Mouse (Mus musculus) lung, adult 2 months (tissue): ENCODE results near the gene Jup. TPM values are rescaled to one million over a fixed set of nuclear protein-coding genes. Genes with fewer than 3 reads are reported as not detected.
A peak's percentile ranks its signal among the peaks of the same experiment; 100 is the strongest.
"Not testable (repeated sequence)": the region's sequence is repeated elsewhere in the genome, so short reads cannot be mapped to it uniquely, and the experiment has no call there.

Source experiments
- DNase-seq: peaks from one replicate; pipeline ENCODE4 v3.0.0; 2022
- H3K4me1 ChIP-seq: fragments of 200-500 bp; 2 replicates; pipeline ENCODE4 v1.6.1; 2011; ENCODE audit warnings: low read length; ENCODE audit not compliant: control insufficient read depth, insufficient read depth
- H3K4me3 ChIP-seq: fragments of 200-500 bp; replicated peaks from 2 replicates; pipeline ENCODE3; 2011; ENCODE audit warnings: low read depth, mild to moderate bottlenecking, control low read depth, low read length; ENCODE audit errors: extremely low read depth
- CTCF ChIP-seq: fragments of 200-500 bp; IDR thresholded peaks from 2 replicates; pipeline ENCODE4 v1.5.1; 2011; ENCODE audit warnings: mild to moderate bottlenecking, low read length, control low read depth; ENCODE audit not compliant: insufficient read depth
- POLR2A ChIP-seq: fragments of 200-500 bp; IDR thresholded peaks from 2 replicates; pipeline ENCODE4 v1.6.1; 2011; ENCODE audit warnings: low read depth, mild to moderate bottlenecking, control low read depth, low read length, borderline replicate concordance; ENCODE audit errors: extremely low read depth
- WGBS: fragments of 180-500 bp; shearing (Covaris S2); methylation state at CpG from one replicate; pipeline ENCODE4 v1.1.7; 2018; 5-methylcytosine and 5-hydroxymethylcytosine counted together
- polyA plus RNA-seq: library from polyadenylated mRNA; depleted of rRNA; stranded (reverse); fragments of >200 nt; gene quantifications from 2 replicates; pipeline ENCODE4 v1.2.3, GENCODE M21; 2012

Gene Jup
- polyA plus RNA-seq, 1 experiment: 631 TPM

DNA sequence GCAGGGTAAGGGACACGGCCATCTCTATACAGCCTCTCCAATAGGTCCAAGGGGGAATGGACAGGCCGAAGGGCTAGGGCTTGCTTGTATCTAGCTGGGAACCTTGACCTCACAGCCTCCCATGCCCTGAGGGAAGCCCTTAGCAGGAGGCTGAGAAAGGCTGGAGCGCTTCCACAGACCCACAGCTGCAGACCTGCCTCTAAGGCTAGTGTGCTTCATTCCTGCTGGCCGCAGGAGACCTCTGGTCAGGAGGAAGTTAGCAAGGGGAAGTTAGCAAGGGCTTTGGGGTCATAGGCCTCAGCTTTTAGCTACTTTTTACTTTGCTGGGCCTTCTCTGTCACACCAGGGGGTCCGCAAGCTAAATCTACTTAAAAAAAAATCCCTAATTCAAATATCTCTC, 19.1 kb downstream of the Jup start:
- no peak for DNase-seq
- peaks cover 6% of the 10 kb centered on the region; the same call in 1 of the 2 replicates for H3K4me1 ChIP-seq
- TF ChIP-seq POLR2A: no peak
- no peak for TF ChIP-seq CTCF
- no peak overlapping the region for H3K4me3 ChIP-seq
- 87% methylated on average over 5 of the region's 5 CpGs for WGBS

DNA sequence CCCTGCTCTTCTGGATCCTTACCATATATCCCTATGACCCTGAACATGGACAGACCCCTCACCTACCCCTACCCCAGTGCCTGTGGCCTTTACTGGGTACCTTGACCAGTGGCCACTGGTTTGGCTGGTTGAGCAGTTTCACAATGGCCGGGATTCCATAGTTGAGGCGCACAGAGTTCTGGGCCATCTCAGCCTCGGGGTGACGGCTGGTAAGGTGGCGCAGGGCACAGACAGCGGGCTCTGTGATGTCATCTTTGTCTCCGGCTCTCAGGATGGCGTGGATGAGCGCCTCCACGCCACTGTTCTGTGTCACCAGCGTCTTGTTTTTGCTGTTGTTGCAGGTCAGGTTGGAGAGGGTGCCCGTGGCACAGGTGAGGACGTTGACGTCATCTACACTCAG, 19.6 kb downstream of the Jup start:
- 93% methylated on average over 14 of the region's 14 CpGs for WGBS
- TF ChIP-seq CTCF: no peak
- TF ChIP-seq POLR2A: no peak
- H3K4me3 ChIP-seq: no peak overlapping the region
- DNase-seq: no peak
- H3K4me1 ChIP-seq: peaks cover 6% of the 10 kb centered on the region; the same call in 1 of the 2 replicates

DNA sequence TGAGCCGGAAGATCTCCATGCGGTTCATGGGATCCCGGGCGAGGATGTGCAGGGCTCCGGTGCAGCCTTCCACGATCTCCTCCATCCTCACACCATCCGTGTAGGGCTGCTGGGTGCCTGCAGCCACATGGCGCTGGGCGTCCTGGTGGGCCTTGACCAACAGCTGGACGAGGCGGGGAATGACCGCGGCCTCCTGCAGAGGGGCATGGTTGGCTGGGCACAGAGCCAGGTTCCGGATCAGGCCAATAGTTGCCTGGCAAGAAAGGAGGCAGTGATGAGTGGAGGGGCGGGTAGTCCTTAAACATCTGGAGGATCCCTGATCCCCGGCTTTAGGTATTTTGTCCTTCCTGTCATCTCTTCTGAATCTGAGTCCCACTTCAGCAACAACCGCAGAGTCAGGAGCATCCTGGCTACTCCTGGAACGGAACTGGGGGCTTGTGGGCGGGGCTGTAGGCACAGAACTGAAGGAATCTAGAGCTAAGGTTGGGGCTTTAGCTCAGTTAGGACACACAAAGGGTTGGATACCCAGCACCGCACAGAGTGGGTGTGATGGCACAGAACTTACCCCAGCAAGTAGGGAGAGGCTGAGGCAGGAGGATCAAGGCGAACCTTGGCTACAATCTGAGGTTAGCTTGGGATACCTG, 20.7 kb downstream of the Jup start:
- H3K4me3 ChIP-seq: no peak overlapping the region
- DNase-seq: no peak
- TF ChIP-seq POLR2A (no peak), CTCF (no peak)
- 76% methylated on average over 21 of the region's 21 CpGs for WGBS
- H3K4me1 ChIP-seq: peaks cover 6% of the 10 kb centered on the region; the same call in 1 of the 2 replicates

DNA sequence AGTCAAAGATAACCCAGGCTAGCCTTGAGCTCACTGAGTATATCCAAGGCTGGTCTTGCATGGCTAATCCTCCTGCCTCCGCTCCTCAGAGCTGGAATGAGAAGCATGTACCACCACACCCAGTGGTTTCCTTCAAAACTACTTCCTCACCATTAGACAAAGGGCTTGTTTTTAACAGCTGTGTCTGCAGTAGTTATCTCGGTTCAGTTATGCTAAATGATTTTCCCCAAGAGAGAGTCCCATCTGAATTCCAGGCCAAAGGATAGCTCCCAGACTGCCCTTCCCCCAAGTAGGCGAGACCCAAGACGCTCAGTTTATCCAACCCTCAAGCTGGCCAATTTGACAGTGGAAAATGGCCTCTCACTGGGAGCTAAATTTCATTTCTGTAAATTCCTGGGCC, 21.6 kb downstream of the Jup start:
- 45% methylated on average over 4 of the region's 4 CpGs for WGBS
- H3K4me1 ChIP-seq: peaks cover 6% of the 10 kb centered on the region; the same call in 1 of the 2 replicates
- H3K4me3 ChIP-seq: no peak overlapping the region
- TF ChIP-seq POLR2A (no peak), CTCF (no peak)
- DNase-seq: no peak

DNA sequence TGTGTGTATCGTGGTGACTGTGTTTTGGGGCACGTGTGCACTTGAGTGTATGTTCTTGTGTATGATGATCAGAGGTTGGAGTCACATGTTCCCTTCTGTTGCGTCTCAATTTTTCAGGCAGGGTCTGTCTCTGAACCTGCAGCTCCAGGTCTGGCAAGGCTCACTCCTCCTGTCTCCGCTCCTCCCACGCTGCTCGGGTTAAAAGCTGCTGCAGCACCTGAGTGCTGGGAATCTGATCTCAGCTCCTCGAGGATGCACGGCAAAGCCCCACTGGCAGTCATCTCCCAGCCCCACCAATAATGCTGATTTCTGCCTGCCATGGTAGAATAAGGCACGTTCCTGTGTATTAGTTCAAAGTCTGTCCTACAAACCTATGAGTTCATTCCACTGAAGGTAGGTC, 22.4 kb downstream of the Jup start:
- TF ChIP-seq CTCF (no peak), POLR2A (no peak)
- 87% methylated on average over 9 of the region's 9 CpGs for WGBS
- peaks cover 6% of the 10 kb centered on the region; the same call in 1 of the 2 replicates for H3K4me1 ChIP-seq
- DNase-seq: no peak
- no peak overlapping the region for H3K4me3 ChIP-seq

DNA sequence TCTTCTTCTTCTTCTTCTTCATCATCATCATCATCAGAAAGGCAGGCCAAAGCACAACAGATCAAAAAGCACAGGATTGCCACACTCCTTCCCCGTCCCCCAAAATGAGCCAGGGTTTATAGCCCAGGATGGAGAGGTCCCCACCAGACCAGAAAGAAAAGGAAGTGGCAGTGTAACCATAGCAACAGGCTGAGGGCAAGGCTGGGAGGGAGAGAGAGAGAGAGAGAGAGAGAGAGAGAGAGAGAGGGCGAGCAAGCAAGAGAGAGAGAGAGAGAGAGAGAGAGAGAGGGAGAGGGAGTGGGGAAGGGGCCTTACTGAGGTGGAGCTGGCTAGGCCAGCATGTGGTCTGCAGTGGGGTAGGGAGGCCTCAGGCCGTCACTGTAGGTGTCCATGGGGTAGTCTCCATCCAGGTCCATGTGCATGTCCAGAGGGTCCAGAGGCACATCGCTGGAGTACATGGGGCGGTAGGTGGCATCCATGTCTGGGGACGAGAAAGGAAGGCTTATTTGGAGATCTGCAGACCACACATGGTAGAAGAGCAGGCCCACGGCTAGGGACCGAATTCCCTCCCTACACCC, 25.5 kb downstream of the Jup start:
- TF ChIP-seq POLR2A (no peak), CTCF (no peak)
- WGBS: 78% methylated on average over 7 of the region's 8 CpGs
- Histone ChIP-seq H3K4me1 (peaks cover 6% of the 10 kb centered on the region; the same call in 1 of the 2 replicates), H3K4me3 (no peak overlapping the region)
- no peak for DNase-seq

DNA sequence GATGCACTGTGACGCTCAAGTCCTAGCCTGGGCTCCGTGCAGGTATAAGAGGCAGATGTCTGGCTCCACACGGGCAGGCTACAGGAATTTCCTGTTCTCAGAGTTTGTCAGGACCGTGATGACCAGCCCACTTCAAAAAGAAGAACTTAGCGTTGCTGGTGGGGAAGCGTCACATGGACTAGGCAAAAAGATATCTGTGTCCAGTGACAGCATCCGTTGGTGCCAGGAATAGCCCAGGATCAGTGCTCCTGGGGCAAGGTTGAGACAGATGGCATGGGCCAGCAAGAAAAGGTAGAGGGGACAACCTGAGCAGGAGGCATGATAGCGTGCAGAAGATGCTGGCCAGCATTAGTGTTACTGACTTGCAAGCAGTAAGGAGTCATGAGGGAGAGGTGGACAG, 27.7 kb downstream of the Jup start:
- TF ChIP-seq CTCF (no peak), POLR2A (no peak)
- WGBS: 52% methylated on average over 8 of the region's 8 CpGs
- no peak for DNase-seq
- Histone ChIP-seq H3K4me3 (no peak overlapping the region), H3K4me1 (peaks cover 4% of the 10 kb centered on the region; the same call in 1 of the 2 replicates)

DNA sequence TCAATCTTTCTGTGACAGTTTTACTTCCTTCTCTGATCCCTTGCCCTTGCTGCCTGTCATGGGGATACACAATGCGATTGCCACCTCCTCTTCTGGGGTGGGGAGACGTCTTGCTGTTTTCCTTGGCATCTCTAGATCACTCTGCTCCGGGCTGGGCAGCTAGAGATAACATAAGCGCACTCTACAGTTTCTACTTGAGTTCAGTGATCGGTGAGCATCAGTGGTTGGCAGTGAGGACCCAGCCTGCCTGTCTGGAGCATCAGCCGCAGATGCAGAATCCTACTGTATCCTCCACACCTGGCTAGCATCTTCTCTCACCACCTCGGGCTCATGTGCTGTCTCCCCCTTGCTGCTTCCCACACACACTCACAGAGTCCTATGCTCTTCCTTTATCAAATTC, 28.4 kb downstream of the Jup start:
- WGBS: 51% methylated on average over 7 of the region's 7 CpGs
- H3K4me1 ChIP-seq: peaks cover 4% of the 10 kb centered on the region; the same call in 1 of the 2 replicates
- H3K4me3 ChIP-seq: no peak overlapping the region
- no peak for TF ChIP-seq CTCF
- peak; percentile 5; the same call in 1 of the 2 replicates for TF ChIP-seq POLR2A
- no peak for DNase-seq

DNA sequence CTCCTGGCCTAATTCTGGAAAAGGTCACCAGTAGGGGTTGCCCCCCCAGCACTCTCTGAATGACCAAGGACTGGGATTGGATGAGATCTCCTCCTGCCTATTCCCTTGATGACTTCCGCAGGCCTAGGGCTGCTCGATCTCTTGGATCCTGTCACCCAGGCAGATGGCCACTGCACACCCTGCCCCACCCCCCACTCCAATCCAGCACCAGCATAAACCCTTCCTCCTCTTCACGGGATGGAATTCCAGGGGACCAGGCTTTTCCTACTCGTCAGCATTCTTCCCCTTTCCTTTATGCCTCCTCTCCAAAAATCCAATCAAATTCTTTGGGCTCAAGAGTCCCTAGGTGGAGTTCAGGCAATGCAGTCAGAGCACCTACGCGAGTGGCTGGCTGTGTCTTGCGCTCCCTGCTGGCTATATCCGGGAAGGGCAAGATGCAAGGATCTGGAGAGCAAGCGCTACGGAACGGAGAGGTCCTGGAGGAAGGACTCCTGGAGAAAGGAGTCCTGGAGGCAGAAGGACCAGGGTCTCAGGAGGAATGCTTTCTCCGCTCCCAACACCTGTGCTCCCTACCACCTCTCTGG, 34.5 kb downstream of the Jup start:
- Histone ChIP-seq H3K4me1 (peaks cover 4% of the 10 kb centered on the region; the same call in 1 of the 2 replicates), H3K4me3 (no peak overlapping the region)
- DNase-seq: peak; percentile 79
- peak; percentile 85 for TF ChIP-seq CTCF
- no peak for TF ChIP-seq POLR2A
- WGBS: 9% methylated on average over 12 of the region's 12 CpGs

DNA sequence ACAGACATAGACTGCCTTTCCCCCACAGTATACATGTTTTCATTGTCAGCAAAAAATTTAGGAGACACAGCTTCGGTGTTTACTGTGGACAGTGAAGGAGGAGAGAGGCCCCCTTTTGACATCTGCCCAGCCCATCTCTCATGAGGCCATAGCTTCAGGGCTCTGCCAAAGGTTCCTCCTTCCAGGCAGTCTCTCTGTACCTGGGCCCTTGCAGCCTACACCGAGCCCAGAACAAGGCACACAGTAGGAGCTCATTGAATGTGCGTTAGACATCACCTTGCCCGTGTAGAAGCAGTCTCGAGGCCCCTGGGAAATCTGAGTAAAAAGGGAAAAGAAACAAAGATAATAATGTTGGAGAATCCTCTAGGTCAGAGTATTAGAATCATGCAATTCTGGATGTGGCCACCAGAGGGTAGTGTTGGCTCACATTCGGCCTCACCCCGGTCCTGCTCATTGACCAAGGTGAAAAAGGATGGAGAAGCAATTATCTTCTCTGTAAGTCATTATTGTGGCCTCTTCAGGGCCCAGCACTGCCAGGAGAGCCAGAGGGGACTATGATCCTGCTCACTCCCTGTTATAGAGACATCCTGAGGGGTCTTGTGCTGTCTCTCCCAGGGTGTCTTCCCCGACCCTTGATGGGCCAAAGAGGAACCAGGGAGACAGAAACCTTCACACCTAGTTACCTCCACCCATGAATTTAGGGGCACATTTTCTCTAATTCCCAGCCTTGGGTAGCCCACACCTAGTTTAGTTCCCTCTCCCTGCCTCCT, 35.2 kb downstream of the Jup start:
- Histone ChIP-seq H3K4me1 (peaks cover 4% of the 10 kb centered on the region; the same call in 1 of the 2 replicates), H3K4me3 (no peak overlapping the region)
- DNase-seq: peak; percentile 81
- TF ChIP-seq POLR2A (no peak), CTCF (peak; percentile 94)
- WGBS: 9% methylated on average over 8 of the region's 8 CpGs

DNA sequence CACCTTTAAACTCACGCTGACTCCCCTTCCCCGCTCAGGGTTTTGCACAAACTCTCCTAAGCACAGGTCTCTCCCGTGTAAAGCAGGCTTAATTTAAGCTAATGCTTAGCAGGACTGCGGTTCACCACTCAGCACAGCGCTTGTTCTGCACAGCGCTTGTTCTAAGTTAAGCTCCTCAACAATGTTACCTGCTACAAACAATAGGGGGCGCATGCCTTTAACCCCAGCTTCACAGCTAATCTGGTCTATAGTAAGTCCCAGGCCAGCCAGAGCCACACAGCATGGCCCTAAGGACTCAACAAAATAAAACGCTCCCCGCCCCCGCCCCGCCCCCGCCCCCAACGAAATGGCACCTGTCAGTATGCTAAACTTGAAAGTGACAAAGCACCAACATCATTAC, 36.5 kb downstream of the Jup start:
- not testable (repeated sequence) for DNase-seq, H3K4me3 ChIP-seq, H3K4me1 ChIP-seq
- WGBS: 33% methylated on average over 1 of the region's 13 CpGs
